Mouse (Mus musculus): Measurements from ENCODE around the gene Snurf.
A peak's percentile ranks its signal among the peaks of the same experiment; 100 is the strongest.

The Snurf gene

GRCm38 (mm10) chr7:60004606-60005330 is at the start of gene Snurf, which contains the start of gene Gm38393:
Gene Snurf (minus strand): TSS chr7:60005049.
Gene Gm38393 (minus strand): TSS chr7:60005064.
- DNase-seq, result peak; percentile 93

DNA sequence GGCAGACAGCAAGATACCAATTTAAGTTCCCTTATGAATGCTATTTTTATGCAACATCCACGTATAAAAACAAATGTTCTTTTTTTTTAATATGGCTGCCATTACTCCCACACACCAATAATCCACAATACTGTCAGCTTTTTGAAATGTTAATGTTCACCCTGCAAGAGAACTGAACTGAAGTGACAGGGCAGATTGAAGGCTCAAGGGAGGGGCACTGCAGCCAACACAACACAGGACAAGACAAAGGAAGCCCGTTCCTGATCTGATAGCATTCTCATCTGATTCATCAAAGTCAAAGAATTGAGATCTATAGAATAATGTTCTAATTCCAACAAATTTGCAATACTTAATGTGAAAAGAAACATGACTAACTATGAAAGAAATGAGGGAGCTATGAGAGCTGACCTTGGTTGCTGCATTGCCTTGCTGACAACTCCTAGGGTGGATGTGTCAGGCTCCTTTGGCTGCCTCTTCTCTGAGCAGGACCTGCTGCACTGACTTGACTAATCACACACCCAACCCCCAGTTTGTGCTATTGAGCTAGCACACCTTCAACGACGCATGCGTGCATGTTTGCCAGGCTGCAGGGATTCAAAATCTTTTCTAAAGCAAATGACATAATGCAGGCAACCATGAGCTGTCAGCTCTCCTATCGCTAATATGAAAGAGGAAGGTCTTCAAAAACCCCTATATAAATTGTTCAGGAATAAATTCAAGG is 42.8 kb upstream of the Snurf start:
- DNase-seq, result peak; percentile 75

DNA sequence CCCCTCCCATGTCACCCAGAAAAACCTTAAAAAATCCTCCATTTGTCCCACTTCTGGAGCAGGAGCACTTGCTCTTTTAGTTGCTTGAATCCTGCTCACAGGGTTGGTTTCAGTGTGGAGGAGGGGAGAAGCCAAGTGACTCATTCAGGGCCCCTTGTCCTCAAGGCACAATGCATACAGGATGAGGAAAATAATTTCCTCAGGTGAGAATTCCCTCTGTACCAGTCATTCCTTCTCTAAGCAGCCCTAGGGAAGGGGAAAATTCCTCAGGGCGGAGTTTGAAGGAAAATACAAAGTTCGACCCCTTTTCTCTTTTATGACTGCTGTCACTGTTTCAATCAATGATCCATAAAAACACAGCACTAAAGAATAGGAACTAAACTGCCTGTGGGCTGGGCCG is 8.3 kb upstream of the Snurf start:
- no peak for DNase-seq

DNA sequence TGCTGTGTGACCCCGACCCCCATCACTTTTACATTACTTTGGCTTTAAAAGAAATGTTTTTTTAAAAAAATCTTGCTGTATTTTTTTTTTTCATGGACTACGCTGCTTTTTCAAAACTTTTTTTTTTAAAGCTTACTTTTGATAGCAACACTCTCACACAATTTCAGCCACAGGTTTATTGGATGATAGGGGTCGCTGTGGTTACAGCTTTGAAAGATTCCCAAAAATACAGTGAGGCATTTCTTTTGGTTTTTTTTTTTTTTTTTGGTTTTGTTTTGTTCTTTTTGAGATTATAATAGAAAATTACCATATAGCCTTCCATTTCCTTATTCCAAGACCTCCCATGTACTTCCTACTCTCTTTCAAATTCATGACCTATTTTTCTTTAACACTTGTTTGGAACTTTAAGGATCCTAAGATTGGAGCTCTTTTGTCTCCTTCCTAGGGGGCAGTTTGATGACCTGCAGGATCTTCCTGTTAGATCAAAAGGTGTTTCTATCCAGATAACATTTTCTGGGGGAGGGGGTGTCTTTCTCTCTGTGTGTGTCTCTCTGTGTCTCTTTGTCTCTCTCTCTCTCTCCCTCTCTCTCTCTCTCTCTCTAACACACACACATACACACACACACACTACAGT is 3.0 kb upstream of the Snurf start:
- DNase-seq, result no peak

GRCm38 (mm10) chr7:60006262-60006661 is 1.4 kb upstream of the Snurf start:
- DNase-seq, result no peak

GRCm38 (mm10) chr7:60003921-60004605 is 786 bp downstream of the Snurf start:
- peak; percentile 66 for DNase-seq

GRCm38 (mm10) chr7:60003006-60003865 is 1.6 kb downstream of the Snurf start:
- DNase-seq, result peak; percentile 53

- no peak for DNase-seq
These were observed 26.2 kb downstream of the Snurf start for GRCm38 (mm10) chr7:59978646-59979045.
